Mouse (Mus musculus) heart, adult 2 months (tissue): Measurements from ENCODE around the gene Arsg.

Source experiments
- CTCF ChIP-seq: fragments of 200-600 bp; IDR thresholded peaks from 2 replicates; pipeline ENCODE4 v1.8.1; 2022; ENCODE audit warnings: antibody characterized with exemption, mild to moderate bottlenecking, moderate library complexity
- EP300 ChIP-seq: fragments of 200-500 bp; IDR thresholded peaks from 2 replicates; pipeline ENCODE4 v1.6.1; 2011; ENCODE audit warnings: low read depth, low read length, control low read depth; ENCODE audit not compliant: insufficient read depth
- POLR2A ChIP-seq: fragments of 200-500 bp; IDR thresholded peaks from 2 replicates; pipeline ENCODE4 v1.6.1; 2011; ENCODE audit warnings: mild to moderate bottlenecking, low read depth, low read length, control low read depth; ENCODE audit not compliant: insufficient read depth

- TF ChIP-seq POLR2A (no peak), CTCF (no peak), EP300 (no peak)
Measured at GRCm38 (mm10) chr11:109487991-109488684, 15.0 kb downstream of the Arsg start.
